Mouse (Mus musculus): ENCODE data around the gene Arrdc4.

DNA sequence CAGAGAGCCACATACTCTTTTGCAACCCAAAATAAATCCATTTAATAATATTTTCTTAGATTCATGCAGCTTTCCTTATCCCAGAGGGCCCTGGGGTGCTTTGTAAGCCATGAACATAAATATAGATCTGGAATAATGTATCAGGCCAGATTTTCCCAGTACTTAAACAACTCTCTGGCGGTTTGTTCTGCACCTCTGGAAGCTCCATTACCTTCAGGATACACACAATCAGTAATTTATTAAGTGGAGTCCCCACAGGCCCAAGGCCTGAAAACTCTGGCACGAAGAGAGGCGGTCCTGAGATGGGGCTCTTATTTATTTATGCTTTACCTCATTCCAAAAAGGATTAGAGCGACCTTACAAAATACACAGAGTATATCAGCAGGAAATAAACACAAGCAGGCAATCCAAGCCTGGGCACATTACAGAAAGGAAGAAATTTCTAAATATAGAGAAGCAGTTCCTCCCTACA is 61.9 kb downstream of the Arrdc4 start:
- TF ChIP-seq POLR2A (IDR thresholded peaks at IDR 0.05; ENCODE audit: low read depth, low read length): no peak
- no peak for TF ChIP-seq CTCF (IDR thresholded peaks at IDR 0.05; ENCODE audit: borderline replicate concordance, insufficient read depth, low read length)
